Mouse (Mus musculus) heart, postnatal 0 days (tissue): ENCODE measurements around the gene Copz2.

Experiments used
- CTCF ChIP-seq: IDR thresholded peaks from 2 replicates; pipeline ENCODE4 v1.5.1; 2016; ENCODE audit warnings: antibody characterized with exemption, control low read depth, low read depth
- EP300 ChIP-seq: IDR thresholded peaks from 2 replicates; pipeline ENCODE4 v1.6.1; 2016; ENCODE audit warnings: antibody characterized with exemption, low read depth

DNA sequence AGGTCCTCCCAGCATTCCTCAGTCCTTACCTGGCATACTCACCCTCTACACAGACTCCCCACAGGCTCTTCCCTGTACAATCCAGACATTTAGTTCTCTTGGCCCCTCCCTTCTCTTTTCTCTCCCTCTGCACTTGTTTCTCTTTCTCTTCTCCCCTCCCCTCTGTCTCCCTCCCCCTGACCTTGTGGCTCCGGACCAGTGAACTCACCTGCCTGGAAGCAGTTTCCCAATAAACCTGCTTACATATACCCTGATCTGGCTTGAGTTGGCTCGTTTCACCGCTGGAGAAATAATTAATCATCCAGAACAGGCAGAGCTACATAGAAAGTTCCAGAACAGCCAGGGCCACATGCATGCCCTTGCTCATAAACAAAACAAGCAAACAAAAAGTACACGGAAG, 18.2 kb upstream of the Copz2 start:
- TF ChIP-seq CTCF (no peak), EP300 (no peak)
